Mouse (Mus musculus): ENCODE results near the gene Orai1.

- TF ChIP-seq CTCF (IDR thresholded peaks at IDR 0.05; ENCODE audit: control insufficient read depth, insufficient read depth, insufficient read length) (no peak), USF1 (IDR thresholded peaks at IDR 0.05; ENCODE audit: low read depth) (no peak), CEBPB (IDR thresholded peaks at IDR 0.05; ENCODE audit: low read depth) (no peak), MAX (IDR thresholded peaks at IDR 0.05) (peak; percentile 80), MYOG (IDR thresholded peaks at IDR 0.05; ENCODE audit: control insufficient read depth, extremely low read depth, insufficient read length) (no peak), MYOD1 (IDR thresholded peaks at IDR 0.05; ENCODE audit: control insufficient read depth, insufficient read length, low read depth) (no peak)
Measured at GRCm38 (mm10) chr5:123014753-123015701, at the start of gene Orai1.

Data from C2C12 (cell line).